Mouse (Mus musculus) hindbrain, embryonic 14.5 days (tissue): Measurements from ENCODE around the gene Impg1. TPM values are rescaled to one million over a fixed set of nuclear protein-coding genes. Genes with fewer than 3 reads are reported as not detected.

Experiments
- ATAC-seq: fragments of 200-750 bp; cut with Nextera tagmentation; 2 replicates; pipeline ENCODE4 v1.8.0; 2017; ENCODE audit warnings: moderate number of reproducible peaks, mild to moderate bottlenecking, moderate TSS enrichment, moderate library complexity; ENCODE audit not compliant: low FRiP score
- DNase-seq: peaks from one replicate; pipeline ENCODE4 v3.0.0-alpha.2; 2015; ENCODE audit warnings: low spot score
- H3K27ac ChIP-seq: fragments of 300-500 bp; sonication (generic); 2 replicates; pipeline ENCODE4 v1.5.1; 2014; ENCODE audit warnings: mild to moderate bottlenecking, moderate library complexity
- H3K27me3 ChIP-seq: fragments of 300-500 bp; sonication (generic); 2 replicates; pipeline ENCODE4 v1.6.1; 2014; ENCODE audit warnings: mild to moderate bottlenecking, low read length, mixed read lengths; ENCODE audit not compliant: control insufficient read depth, insufficient read depth
- H3K36me3 ChIP-seq: fragments of 300-500 bp; sonication (generic); replicated peaks from 2 replicates; pipeline ENCODE4 v1.6.1; 2014; ENCODE audit not compliant: control insufficient read depth, insufficient read depth
- H3K4me1 ChIP-seq: fragments of 300-500 bp; sonication (generic); replicated peaks from 2 replicates; pipeline ENCODE4 v1.6.1; 2014; ENCODE audit warnings: antibody characterized with exemption, low read length, mixed read lengths; ENCODE audit not compliant: control insufficient read depth, insufficient read depth
- H3K4me2 ChIP-seq: fragments of 300-500 bp; sonication (generic); replicated peaks from 2 replicates; pipeline ENCODE4 v1.6.1; 2014; ENCODE audit warnings: mild to moderate bottlenecking, moderate library complexity
- H3K4me3 ChIP-seq: fragments of 300-500 bp; sonication (generic); replicated peaks from 2 replicates; pipeline ENCODE4 v1.5.1; 2014; ENCODE audit warnings: mild to moderate bottlenecking, low read length
- H3K9ac ChIP-seq: fragments of 300-500 bp; sonication (generic); 2 replicates; pipeline ENCODE4 v1.6.1; 2014
- H3K9me3 ChIP-seq: fragments of 300-500 bp; sonication (generic); 2 replicates; pipeline ENCODE4 v1.6.1; 2016; ENCODE audit warnings: low read length; ENCODE audit not compliant: control insufficient read depth
- WGBS: fragments of 180-500 bp; shearing (Covaris S2); extraction: QIAGEN DNeasy Blood & Tissue Kit; methylation state at CpG from one replicate; pipeline ENCODE4 v1.1.7; 2014; 5-methylcytosine and 5-hydroxymethylcytosine counted together
- polyA plus RNA-seq: library from polyadenylated mRNA; unstranded; fragments of >200 nt; fragmentation: Nextera tagmentation; extraction: Ambion mirVana; gene quantifications from 2 replicates; pipeline ENCODE4 v1.2.1, GENCODE M21; 2014

The Impg1 gene
- polyA plus RNA-seq, 1 experiment from 2014 or later, result not detected

GRCm38 (mm10) chr9:80387890-80388289 is 77.4 kb downstream of the Impg1 start:
- no peak for ATAC-seq
- Histone ChIP-seq H3K9ac (no peak overlapping the region), H3K9me3 (no peaks in the 10 kb centered on the region), H3K4me1 (no peaks in the 10 kb centered on the region; the same call in 1 of the 2 replicates), H3K27ac (no peak overlapping the region), H3K4me2 (no peak overlapping the region), H3K4me3 (no peak overlapping the region), H3K27me3 (no peaks in the 10 kb centered on the region), H3K36me3 (no peaks in the 10 kb centered on the region)
- no peak for DNase-seq
- 90% methylated on average over 3 of the region's 3 CpGs for WGBS

- ATAC-seq, result peak; percentile 67; the same call in 1 of the 2 replicates
Observed at GRCm38 (mm10) chr9:80386492-80386891, 78.8 kb downstream of the Impg1 start.

GRCm38 (mm10) chr9:80386000-80386399 is 79.3 kb downstream of the Impg1 start:
- no peaks in the 10 kb centered on the region for H3K9me3 ChIP-seq
- H3K27ac ChIP-seq, result no peak overlapping the region
- no peak overlapping the region for H3K9ac ChIP-seq
- WGBS, result 46% methylated on average over 7 of the region's 7 CpGs
- H3K4me2 ChIP-seq, result no peak overlapping the region
- ATAC-seq, result peak; percentile 34; the same call in 1 of the 2 replicates
- DNase-seq, result no peak
- H3K4me1 ChIP-seq, result no peaks in the 10 kb centered on the region; the same call in 1 of the 2 replicates
- H3K36me3 ChIP-seq, result no peaks in the 10 kb centered on the region
- no peaks in the 10 kb centered on the region for H3K27me3 ChIP-seq
- H3K4me3 ChIP-seq, result no peak overlapping the region

More at GRCm38 (mm10) chr9:80386492-80386891, 78.8 kb downstream of the Impg1 start:
- Histone ChIP-seq H3K27me3 (no peaks in the 10 kb centered on the region), H3K27ac (no peak overlapping the region), H3K9ac (no peak overlapping the region), H3K9me3 (no peaks in the 10 kb centered on the region), H3K4me3 (no peak overlapping the region), H3K36me3 (no peaks in the 10 kb centered on the region), H3K4me1 (no peaks in the 10 kb centered on the region; the same call in 1 of the 2 replicates), H3K4me2 (no peak overlapping the region)
- WGBS, result 25% methylated on average over 5 of the region's 5 CpGs
- peak; percentile 71 for DNase-seq

GRCm38 (mm10) chr9:80382711-80383110 is 82.6 kb downstream of the Impg1 start:
- H3K4me2 ChIP-seq, result no peak overlapping the region
- H3K9me3 ChIP-seq, result no peaks in the 10 kb centered on the region
- 77% methylated on average over 4 of the region's 4 CpGs for WGBS
- no peaks in the 10 kb centered on the region for H3K36me3 ChIP-seq
- no peak for ATAC-seq
- H3K9ac ChIP-seq, result no peak overlapping the region
- H3K27me3 ChIP-seq, result no peaks in the 10 kb centered on the region
- no peak overlapping the region for H3K4me3 ChIP-seq
- DNase-seq, result no peak
- H3K4me1 ChIP-seq, result no peaks in the 10 kb centered on the region
- H3K27ac ChIP-seq, result no peak overlapping the region

GRCm38 (mm10) chr9:80380078-80380645 is 85.1 kb downstream of the Impg1 start:
- no peaks in the 10 kb centered on the region for H3K4me1 ChIP-seq
- no peak overlapping the region for H3K27ac ChIP-seq
- no peak overlapping the region for H3K9ac ChIP-seq
- H3K9me3 ChIP-seq, result no peaks in the 10 kb centered on the region
- H3K27me3 ChIP-seq, result no peaks in the 10 kb centered on the region
- 82% methylated on average over 2 of the region's 2 CpGs for WGBS
- H3K4me3 ChIP-seq, result no peak overlapping the region
- DNase-seq (peak; percentile 40), ATAC-seq (peak; percentile 51)
- H3K36me3 ChIP-seq, result no peaks in the 10 kb centered on the region
- H3K4me2 ChIP-seq, result no peak overlapping the region

- Histone ChIP-seq H3K36me3 (no peaks in the 10 kb centered on the region), H3K4me1 (no peaks in the 10 kb centered on the region), H3K9ac (no peak overlapping the region), H3K4me2 (no peak overlapping the region), H3K27ac (no peak overlapping the region), H3K9me3 (no peaks in the 10 kb centered on the region), H3K27me3 (no peaks in the 10 kb centered on the region), H3K4me3 (no peak overlapping the region)
- DNase-seq, result no peak
- ATAC-seq, result no peak
- WGBS, result 69% methylated on average over 1 of the region's 1 CpGs
Observed at GRCm38 (mm10) chr9:80374100-80374499, 91.2 kb downstream of the Impg1 start.

- 89% methylated on average over 5 of the region's 5 CpGs for WGBS
- ATAC-seq, result peak; percentile 37; the same call in 1 of the 2 replicates
- no peak for DNase-seq
Observed at GRCm38 (mm10) chr9:80373304-80373739, 92.0 kb downstream of the Impg1 start.

GRCm38 (mm10) chr9:80368636-80369035 is 96.6 kb downstream of the Impg1 start:
- DNase-seq (no peak), ATAC-seq (no peak)
- H3K9ac ChIP-seq, result no peak overlapping the region
- no peak overlapping the region for H3K4me3 ChIP-seq
- 83% methylated on average over 2 of the region's 2 CpGs for WGBS
- H3K4me2 ChIP-seq, result no peak overlapping the region
- no peaks in the 10 kb centered on the region for H3K9me3 ChIP-seq
- no peaks in the 10 kb centered on the region for H3K4me1 ChIP-seq
- H3K27ac ChIP-seq, result no peak overlapping the region
- H3K27me3 ChIP-seq, result no peaks in the 10 kb centered on the region
- no peaks in the 10 kb centered on the region for H3K36me3 ChIP-seq

More at GRCm38 (mm10) chr9:80373304-80373739, 92.0 kb downstream of the Impg1 start:
- H3K4me3 ChIP-seq, result no peak overlapping the region
- no peaks in the 10 kb centered on the region for H3K9me3 ChIP-seq
- H3K36me3 ChIP-seq, result no peaks in the 10 kb centered on the region
- no peaks in the 10 kb centered on the region for H3K4me1 ChIP-seq
- no peak overlapping the region for H3K9ac ChIP-seq
- no peak overlapping the region for H3K4me2 ChIP-seq
- H3K27me3 ChIP-seq, result no peaks in the 10 kb centered on the region
- no peak overlapping the region for H3K27ac ChIP-seq

- H3K9me3 ChIP-seq, result no peaks in the 10 kb centered on the region
- ATAC-seq, result no peak
- H3K4me2 ChIP-seq, result no peak overlapping the region
- DNase-seq, result no peak
- H3K27ac ChIP-seq, result no peak overlapping the region
- no peaks in the 10 kb centered on the region for H3K27me3 ChIP-seq
- 90% methylated on average over 2 of the region's 2 CpGs for WGBS
- H3K4me3 ChIP-seq, result no peak overlapping the region
- no peak overlapping the region for H3K9ac ChIP-seq
- no peaks in the 10 kb centered on the region for H3K4me1 ChIP-seq
- H3K36me3 ChIP-seq, result no peaks in the 10 kb centered on the region
Observed at GRCm38 (mm10) chr9:80367520-80368204, 97.6 kb downstream of the Impg1 start.
